Mouse (Mus musculus) hindbrain, postnatal 0 days (tissue): Measurements from ENCODE around the gene Sesn3. TPM values are rescaled to one million over a fixed set of nuclear protein-coding genes. Genes with fewer than 3 reads are reported as not detected.
A peak's percentile ranks its signal among the peaks of the same experiment; 100 is the strongest.

ENCODE experiments used
- ATAC-seq: fragments of 200-750 bp; cut with Nextera tagmentation; 2 replicates; pipeline ENCODE4 v1.8.0; 2017; ENCODE audit warnings: mild to moderate bottlenecking, moderate TSS enrichment, moderate library complexity
- DNase-seq: peaks from one replicate; pipeline ENCODE4 v3.0.0-alpha.2; 2015; ENCODE audit warnings: low spot score
- H3K27ac ChIP-seq: fragments of 300-500 bp; sonication (generic); 2 replicates; pipeline ENCODE4 v1.5.1; 2014; ENCODE audit warnings: mild to moderate bottlenecking
- H3K27me3 ChIP-seq: fragments of 300-500 bp; sonication (generic); 2 replicates; pipeline ENCODE4 v1.6.1; 2014; ENCODE audit warnings: low read length, mixed read lengths; ENCODE audit not compliant: insufficient read depth
- H3K36me3 ChIP-seq: fragments of 300-500 bp; sonication (generic); 2 replicates; pipeline ENCODE4 v1.6.1; 2014; ENCODE audit warnings: low read length, mixed read lengths; ENCODE audit not compliant: insufficient read depth
- H3K4me1 ChIP-seq: fragments of 300-500 bp; sonication (generic); 2 replicates; pipeline ENCODE4 v1.6.1; 2014; ENCODE audit warnings: antibody characterized with exemption, low read length, mixed read lengths; ENCODE audit not compliant: insufficient read depth
- H3K4me2 ChIP-seq: fragments of 300-500 bp; sonication (generic); 2 replicates; pipeline ENCODE4 v1.6.1; 2014; ENCODE audit warnings: low read depth, mild to moderate bottlenecking, low read length, moderate library complexity, mixed read lengths
- H3K4me3 ChIP-seq: fragments of 300-500 bp; sonication (generic); 2 replicates; pipeline ENCODE4 v1.5.1; 2014; ENCODE audit warnings: low read length
- H3K9ac ChIP-seq: fragments of 300-500 bp; sonication (generic); replicated peaks from 2 replicates; pipeline ENCODE4 v1.6.1; 2014; ENCODE audit warnings: mild to moderate bottlenecking, low read length, moderate library complexity, mixed read lengths
- H3K9me3 ChIP-seq: fragments of 300-500 bp; sonication (generic); 2 replicates; pipeline ENCODE4 v1.6.1; 2016; ENCODE audit warnings: low read length, mixed read lengths
- CTCF ChIP-seq: IDR thresholded peaks from 2 replicates; pipeline ENCODE4 v1.5.1; 2016; ENCODE audit warnings: antibody characterized with exemption, control low read depth, low read depth
- WGBS: fragments of 180-500 bp; shearing (Covaris S2); extraction: QIAGEN DNeasy Blood & Tissue Kit; methylation state at CpG from one replicate; pipeline ENCODE4 v1.1.7; 2014; 5-methylcytosine and 5-hydroxymethylcytosine counted together
- polyA plus RNA-seq: library from polyadenylated mRNA; unstranded; fragments of >200 nt; fragmentation: Nextera tagmentation; extraction: Ambion mirVana; gene quantifications from 2 replicates; pipeline ENCODE4 v1.2.1, GENCODE M21; 2015
- total RNA-seq: library from RNA; depleted of rRNA; stranded (reverse); fragments of >200 nt; gene quantifications from 2 replicates; pipeline ENCODE4 v1.2.3, GENCODE M21; 2014

Sesn3 gene
- total and polyA plus RNA-seq, 2 experiments from 2014 or later = 24.0 to 49.3 TPM

- Histone ChIP-seq H3K9ac (no peak overlapping the region), H3K4me3 (no peak overlapping the region), H3K36me3 (no peaks in the 10 kb centered on the region), H3K4me1 (no peaks in the 10 kb centered on the region), H3K27me3 (no peaks in the 10 kb centered on the region), H3K9me3 (no peaks in the 10 kb centered on the region), H3K4me2 (no peak overlapping the region), H3K27ac (no peak overlapping the region)
- ATAC-seq = no peak
- no peak for TF ChIP-seq CTCF
- 31% methylated on average over 2 of the region's 2 CpGs for WGBS
- no peak for DNase-seq
Measured at GRCm38 (mm10) chr9:14266470-14266869, 8.4 kb upstream of the Sesn3 start.

- no peak overlapping the region for H3K9ac ChIP-seq
- H3K9me3 ChIP-seq = no peaks in the 10 kb centered on the region
- 88% methylated on average over 2 of the region's 2 CpGs for WGBS
- no peak overlapping the region for H3K27ac ChIP-seq
- no peak for TF ChIP-seq CTCF
- DNase-seq = no peak
- H3K4me2 ChIP-seq = no peak overlapping the region
- ATAC-seq = no peak
- no peaks in the 10 kb centered on the region for H3K36me3 ChIP-seq
- H3K4me3 ChIP-seq = no peak overlapping the region
- no peaks in the 10 kb centered on the region for H3K4me1 ChIP-seq
- no peaks in the 10 kb centered on the region for H3K27me3 ChIP-seq
Measured at GRCm38 (mm10) chr9:14268578-14268977, 6.3 kb upstream of the Sesn3 start.

- Histone ChIP-seq H3K4me1 (peaks cover 9% of the 10 kb centered on the region; the same call in 1 of the 2 replicates), H3K4me3 (no peak overlapping the region), H3K27me3 (no peaks in the 10 kb centered on the region), H3K27ac (no peak overlapping the region), H3K4me2 (no peak overlapping the region), H3K9ac (no peak overlapping the region), H3K9me3 (no peaks in the 10 kb centered on the region), H3K36me3 (no peaks in the 10 kb centered on the region)
- no peak for DNase-seq
- 76% methylated on average over 1 of the region's 1 CpGs for WGBS
- no peak for TF ChIP-seq CTCF
- no peak for ATAC-seq
Measured at GRCm38 (mm10) chr9:14272921-14273320, 1.9 kb upstream of the Sesn3 start.

- H3K9ac ChIP-seq = peak overlapping the region; percentile 58; the same call in 1 of the 2 replicates
- peak overlapping the region; percentile 93; the same call in 1 of the 2 replicates for H3K4me3 ChIP-seq
- ATAC-seq = no peak
- no peak for DNase-seq
- H3K36me3 ChIP-seq = no peaks in the 10 kb centered on the region
- no peaks in the 10 kb centered on the region for H3K9me3 ChIP-seq
- no peak for TF ChIP-seq CTCF
- H3K27ac ChIP-seq = peak overlapping the region; percentile 91
- 39% methylated on average over 5 of the region's 5 CpGs for WGBS
- no peaks in the 10 kb centered on the region for H3K27me3 ChIP-seq
- peaks cover 13% of the 10 kb centered on the region; the same call in 1 of the 2 replicates for H3K4me1 ChIP-seq
- H3K4me2 ChIP-seq = peak overlapping the region; percentile 69
Measured at GRCm38 (mm10) chr9:14274586-14274985, 281 bp upstream of the Sesn3 start.

GRCm38 (mm10) chr9:14275792-14276480 lies 1.1 kb downstream of the Sesn3 start:
- H3K9me3 ChIP-seq = no peaks in the 10 kb centered on the region
- DNase-seq (peak; percentile 99), ATAC-seq (peak; percentile 99)
- H3K9ac ChIP-seq = peak overlapping the region; percentile 89
- no peaks in the 10 kb centered on the region for H3K27me3 ChIP-seq
- WGBS = 2% methylated on average over 54 of the region's 54 CpGs
- peak overlapping the region; percentile 93 for H3K4me3 ChIP-seq
- peak; percentile 82 for TF ChIP-seq CTCF
- H3K36me3 ChIP-seq = no peaks in the 10 kb centered on the region
- H3K4me1 ChIP-seq = peaks cover 13% of the 10 kb centered on the region; the same call in 1 of the 2 replicates
- peak overlapping the region; percentile 98 for H3K27ac ChIP-seq
- H3K4me2 ChIP-seq = peak overlapping the region; percentile 69

GRCm38 (mm10) chr9:14276481-14277287 lies 1.8 kb downstream of the Sesn3 start:
- Histone ChIP-seq H3K4me3 (peak overlapping the region; percentile 93), H3K27ac (peak overlapping the region; percentile 98), H3K4me1 (peaks cover 13% of the 10 kb centered on the region; the same call in 1 of the 2 replicates), H3K36me3 (no peaks in the 10 kb centered on the region), H3K27me3 (no peaks in the 10 kb centered on the region), H3K4me2 (peak overlapping the region; percentile 64), H3K9ac (peak overlapping the region; percentile 89), H3K9me3 (no peaks in the 10 kb centered on the region)
- DNase-seq (peak; percentile 59), ATAC-seq (peak; percentile 61)
- no peak for TF ChIP-seq CTCF
- WGBS = under 1% methylated on average over 52 of the region's 61 CpGs
